Mouse (Mus musculus): Measurements from ENCODE around the gene Ticam1.

GRCm38 (mm10) chr17:56257181-56257894 lies 19.2 kb downstream of the Ticam1 start:
- TF ChIP-seq CTCF (IDR thresholded peaks at IDR 0.05; ENCODE audit: extremely low read depth, insufficient read depth, insufficient read length, insufficient replicate concordance) (no peak), POLR2A (IDR thresholded peaks at IDR 0.05; ENCODE audit: low read depth, low read length) (no peak)
